Mouse (Mus musculus) cerebellum, postnatal 4 days (tissue): Measurements from ENCODE around the gene Chst2.

ENCODE experiments used
- DNase-seq, 2 experiments: peaks; one replicate each; pipeline ENCODE4 v3.0.0; 2022; ENCODE audit warnings: low spot score in 2 of 2, mixed read lengths in 1 of 2

The Chst2 gene

DNA sequence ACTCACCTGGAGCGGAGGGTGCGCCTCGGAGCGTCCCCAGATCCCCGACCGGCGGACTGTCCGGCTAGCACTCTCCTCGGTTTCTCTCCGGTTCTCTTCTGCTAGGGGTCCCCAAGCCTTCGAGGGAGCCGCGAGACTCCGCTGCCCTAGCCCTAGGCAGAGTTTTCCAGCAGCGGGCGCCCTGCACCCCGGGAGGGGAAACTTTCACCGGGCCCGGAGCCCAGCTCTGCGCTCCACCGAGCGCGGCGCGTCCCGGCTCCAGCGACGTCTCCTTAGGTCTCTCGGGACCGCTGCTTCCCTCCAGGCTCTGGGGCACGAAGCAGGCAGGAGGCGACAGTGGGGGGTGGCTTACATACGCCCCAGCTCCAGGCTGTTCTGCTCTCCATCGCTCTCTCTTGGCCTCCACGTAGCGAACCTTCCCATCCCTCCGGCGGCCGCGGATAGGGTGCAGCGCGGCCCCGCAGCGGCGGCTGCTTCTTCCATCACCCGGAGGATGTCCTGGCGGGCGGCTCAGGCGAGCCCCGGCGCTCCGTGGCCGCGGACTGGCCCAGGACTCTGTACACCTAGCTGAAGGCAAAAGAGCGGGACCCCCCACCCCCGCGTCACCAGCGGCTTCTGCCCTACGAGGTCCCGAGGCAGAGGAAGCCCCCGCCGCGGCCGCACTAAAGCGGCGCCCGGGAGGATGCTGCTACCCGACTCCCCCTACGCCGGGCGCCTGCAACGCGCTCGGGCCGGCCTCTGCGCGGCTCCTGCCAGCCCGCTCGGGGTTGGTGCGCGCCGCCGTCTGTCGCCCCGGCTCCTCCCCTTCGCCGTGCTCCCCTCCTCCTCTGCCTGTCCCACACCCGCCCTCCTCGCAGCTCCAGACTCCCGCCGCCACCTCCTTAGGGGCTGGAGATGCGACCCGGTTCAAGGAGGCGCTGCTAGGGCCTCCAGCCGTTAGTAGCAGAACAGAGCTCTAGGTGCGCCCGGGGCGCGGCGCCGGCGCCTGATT, at the start of gene Chst2:
Gene Chst2, minus strand, starts transcription at position 152 of the 991 bp plus-strand sequence.
- DNase-seq = peak; percentile 71 to 85

DNA sequence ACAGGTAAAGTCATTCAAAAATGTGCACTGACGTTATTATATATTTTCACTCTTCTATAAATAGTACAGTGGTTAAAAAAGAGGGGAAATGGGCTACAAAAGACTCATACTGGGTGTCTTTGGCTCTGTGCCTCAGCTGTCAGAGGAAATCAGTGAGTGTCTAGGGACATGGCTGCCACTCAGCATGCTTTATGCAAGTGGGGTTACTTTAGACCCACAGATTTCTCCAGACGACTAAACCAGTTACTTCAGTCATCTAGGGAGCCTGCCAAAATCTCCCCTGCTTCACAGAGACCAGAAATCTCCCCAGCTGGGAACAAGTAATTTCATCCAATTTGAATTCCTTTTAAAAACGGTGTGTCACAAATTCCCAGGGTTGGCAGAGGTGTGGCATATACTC, 45.4 kb upstream of the Chst2 start:
- no peak for DNase-seq

DNA sequence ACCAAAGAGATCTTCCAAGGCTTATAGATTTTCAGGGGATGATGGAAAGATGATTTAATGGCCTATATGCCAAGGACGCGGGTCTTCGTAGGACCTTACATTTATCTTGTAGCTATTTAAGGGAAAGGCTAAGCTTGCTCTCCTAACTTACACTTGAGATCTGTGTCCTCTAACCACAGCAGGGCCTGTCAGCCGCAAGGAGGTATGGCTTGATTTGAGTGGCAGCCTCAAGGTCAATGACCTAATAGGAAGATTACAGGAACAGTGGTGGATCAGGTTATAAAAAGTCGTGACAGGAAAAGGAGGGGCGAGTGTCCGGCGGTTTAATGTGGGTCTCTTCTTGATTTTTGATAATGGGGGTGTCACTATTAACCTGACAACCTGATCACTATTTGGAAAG, 44.1 kb upstream of the Chst2 start:
- no peak for DNase-seq

DNA sequence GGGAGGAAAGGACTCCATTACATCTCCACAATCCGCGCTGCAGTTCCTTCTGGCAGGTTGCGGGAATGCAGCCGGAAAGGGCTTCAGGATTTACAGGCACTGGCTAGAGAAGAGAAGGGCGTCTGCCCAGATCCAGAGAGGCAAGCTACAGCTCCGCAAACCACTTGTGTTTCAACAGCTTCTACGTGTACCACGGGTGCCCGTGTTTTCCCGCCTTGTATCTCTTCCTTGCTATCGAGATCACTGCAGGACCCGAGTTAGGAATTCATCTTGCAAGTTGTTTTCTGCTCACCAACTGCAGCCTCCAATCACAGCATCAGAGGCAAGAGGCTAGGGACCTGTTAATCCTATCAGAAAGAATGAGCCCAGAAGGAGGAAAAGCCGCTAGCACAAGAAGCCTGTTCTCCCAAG, 35.8 kb upstream of the Chst2 start:
- DNase-seq = peak; percentile 33 to 49

DNA sequence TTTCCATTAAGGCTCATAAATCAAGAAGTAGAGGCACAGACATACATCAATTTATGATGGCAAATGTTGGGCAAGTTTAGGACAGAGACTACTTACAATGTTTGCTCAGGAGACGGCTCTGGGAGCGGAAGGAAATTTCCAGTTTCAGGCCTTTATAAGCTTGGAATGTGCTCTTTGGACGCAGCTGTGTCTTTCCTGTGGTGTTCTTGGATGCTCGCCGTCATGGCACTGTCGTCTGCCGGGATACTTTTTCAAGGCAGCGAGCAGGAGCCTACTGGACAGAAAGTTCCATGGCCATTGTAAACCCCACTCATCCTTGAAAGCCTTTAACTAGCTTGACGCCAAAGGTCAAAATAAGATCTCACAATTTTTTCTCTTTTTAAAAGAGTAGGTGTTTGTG, 31.4 kb upstream of the Chst2 start:
- no peak for DNase-seq

DNA sequence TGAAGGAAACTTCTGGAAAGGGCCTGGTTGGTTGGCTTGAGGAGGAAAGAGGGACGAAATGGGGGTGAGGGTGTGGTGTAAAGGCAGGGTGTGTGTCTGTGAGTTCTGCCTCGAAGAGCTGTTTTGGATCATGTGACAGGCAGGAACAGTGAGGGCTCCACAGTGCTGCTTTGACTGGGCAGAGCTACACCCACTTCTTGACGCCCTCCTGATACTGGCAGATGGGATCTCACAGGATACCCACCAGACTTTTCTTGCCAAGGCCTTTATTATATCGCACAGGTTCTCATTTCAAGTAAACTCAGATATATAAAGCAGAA, 29.7 kb upstream of the Chst2 start:
- no peak for DNase-seq

DNA sequence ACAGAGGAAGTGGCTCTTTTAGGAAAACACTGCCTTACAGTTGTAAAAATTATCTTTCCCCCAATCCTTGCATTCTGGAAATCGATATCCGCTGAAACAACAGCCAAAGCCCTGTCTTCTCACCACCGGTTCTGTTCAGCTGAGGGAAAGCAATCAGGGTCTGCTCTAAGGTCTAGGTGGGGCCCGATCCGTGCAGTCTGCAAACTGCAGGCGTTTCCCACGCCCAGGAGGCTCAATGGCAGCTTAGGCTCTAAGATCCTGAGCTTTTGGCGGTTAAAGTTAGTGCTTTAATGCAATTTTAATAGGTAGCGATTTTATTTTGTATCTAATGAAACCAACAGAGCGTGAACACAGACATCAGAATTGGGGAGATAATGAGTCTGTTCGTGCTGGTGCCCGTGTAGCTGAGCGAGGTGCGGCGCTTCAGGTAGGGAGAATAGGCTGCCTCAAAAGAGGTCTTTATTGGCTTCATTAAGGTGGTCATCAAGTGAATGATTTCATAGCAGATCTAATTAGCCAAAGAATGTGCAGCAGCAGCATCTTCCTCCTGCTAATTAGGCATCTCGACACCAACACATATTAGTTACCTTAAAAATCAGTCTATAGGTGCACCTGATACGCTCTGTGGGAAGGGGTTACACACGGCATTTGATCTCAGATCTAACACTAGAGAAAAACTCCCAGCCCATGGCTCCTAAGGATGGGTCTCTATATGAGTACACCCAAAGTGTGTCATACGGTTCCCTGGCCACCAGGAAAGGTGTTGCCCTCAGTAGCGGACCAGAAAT, 29.2 kb upstream of the Chst2 start:
- no peak for DNase-seq

DNA sequence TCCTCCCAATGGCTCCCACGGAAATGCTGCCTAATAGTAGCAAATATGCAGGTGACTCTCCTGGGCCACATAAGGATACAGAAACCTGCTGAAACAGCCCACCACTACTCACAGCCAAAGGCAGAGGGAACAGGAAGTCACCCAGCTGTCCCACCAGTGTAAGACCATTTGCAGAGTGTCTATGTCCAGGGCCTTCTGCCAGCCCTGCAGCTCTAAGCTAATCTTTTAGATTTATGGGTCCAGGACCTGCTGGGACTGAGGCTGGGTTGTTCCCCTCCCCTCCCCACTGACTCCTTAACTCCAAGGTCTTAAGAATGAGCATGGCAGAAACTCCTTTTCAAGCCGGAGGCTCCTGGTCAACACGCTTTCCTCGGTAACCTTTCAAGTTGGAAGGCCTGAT, 21.8 kb upstream of the Chst2 start:
- DNase-seq = no peak

DNA sequence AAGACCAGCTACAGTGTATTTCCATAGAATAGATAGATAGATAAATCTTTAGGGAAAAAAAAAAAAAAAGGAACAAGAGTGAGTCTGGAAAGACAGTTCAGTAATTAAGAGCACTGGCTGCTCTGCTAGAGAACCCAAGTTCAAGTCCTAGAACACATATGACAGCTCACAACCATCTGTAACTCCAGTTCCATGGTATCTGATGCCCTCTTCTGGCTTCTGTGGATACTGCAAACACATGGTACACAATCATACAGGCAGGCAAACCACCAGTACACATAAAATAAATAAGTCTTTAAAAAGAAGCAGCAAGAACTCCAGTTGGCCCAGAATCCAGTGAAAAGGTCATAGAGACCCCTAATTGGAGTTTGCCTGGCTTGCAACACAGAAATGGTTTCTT, 7.4 kb upstream of the Chst2 start:
- DNase-seq = no peak

DNA sequence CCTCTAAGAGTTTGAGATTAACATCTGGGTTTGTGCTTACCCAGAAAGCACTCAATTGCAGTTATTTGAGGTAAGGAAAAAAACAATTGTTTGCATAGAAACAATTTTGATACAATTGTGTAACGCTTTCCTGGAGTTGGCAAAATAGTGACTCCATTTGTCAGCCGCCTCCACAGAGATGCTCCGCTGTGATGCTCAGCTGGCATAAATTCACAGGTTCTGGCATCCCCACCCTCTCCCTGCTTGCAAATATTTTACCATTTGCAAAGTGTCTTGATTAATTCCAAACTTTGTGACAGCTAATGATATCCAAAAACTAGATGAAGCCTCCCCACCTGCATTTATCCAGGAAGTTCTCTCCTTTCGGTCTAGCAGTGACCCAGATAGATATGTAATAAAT, 5.5 kb upstream of the Chst2 start:
- DNase-seq = no peak

DNA sequence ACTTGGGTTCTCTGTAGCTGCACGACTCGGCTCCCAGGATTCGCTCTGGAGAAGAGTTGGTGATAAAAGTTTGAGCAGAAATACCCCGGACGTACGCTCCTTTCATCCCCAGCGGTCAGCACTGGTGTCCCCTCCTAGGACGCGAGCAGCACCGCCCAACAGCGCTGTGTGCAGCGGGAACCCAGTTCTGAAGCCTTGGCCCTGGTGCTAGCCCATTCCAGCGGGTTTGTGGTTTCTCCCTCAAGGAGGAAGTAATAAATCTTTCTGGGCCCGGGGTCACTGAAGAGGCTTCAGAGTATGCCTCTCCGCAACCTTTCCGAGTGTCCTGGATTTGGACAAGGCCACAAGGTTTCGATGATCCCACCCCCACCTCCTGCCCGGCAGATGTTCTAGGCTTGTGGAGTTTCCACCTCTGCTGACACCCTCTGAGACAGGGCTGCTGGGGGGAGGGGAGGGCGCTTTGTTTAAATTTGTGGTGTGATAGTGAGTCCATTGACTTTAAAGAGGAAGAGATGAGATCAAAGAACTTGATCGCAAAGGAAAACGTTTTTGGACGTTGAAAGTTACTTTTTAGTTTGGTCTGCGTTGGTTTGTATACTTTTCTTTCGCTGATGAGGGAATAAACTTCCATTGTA, 1.2 kb upstream of the Chst2 start:
- DNase-seq = no peak

DNA sequence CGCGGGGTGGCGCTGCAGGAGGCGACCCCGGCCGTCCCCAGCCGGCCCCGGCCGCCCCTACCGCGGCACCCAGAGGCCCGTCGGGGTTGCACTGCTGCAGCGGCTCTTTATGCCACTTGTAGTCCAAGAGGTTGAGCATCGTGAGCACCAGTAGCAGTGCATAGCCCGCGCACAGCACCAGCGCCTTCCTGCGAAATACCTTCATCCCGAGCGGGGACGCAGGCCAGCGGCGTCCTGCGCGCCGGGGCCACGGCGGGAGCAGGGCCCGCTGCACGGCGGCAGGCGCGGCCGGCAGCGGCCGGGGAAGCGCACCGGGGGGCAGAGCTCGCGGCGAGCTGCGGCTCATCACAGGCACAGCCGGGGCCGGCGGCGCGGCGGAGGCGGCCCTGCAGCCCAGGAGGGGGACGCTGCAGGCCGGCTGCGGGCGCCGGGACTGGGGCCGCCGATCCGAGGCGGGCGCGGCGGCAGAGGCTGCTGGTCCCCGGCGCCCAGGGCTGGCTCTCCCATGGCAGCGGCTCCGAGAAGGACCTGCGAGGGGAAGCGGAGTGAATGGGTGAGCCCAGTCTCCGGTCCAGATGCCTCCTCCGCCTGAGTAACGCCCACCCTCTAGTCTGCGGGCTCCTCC, 464 bp downstream of the Chst2 start:
- DNase-seq = peak in 1 of 2 experiments; percentile 43

DNA sequence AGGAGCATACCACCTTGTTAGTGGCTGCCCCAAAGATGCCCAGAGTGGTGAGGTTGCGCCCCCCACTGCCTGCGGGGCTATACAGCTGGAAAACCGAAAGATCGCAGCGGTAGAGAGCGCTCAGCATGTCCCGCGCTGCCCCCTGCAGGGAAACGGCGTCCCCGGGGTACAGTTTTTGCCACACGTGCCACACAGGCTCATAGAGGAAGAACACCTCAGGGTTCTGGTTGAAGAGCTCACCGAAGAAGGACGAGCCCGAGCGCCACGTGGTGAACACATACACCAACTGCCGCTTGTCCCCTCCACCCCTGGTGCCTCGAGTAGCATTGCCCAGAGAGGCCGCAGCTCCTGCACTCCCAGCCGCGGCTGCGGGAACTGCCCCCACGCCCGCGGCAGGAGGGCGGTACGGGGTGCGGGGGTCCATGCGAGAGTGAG, 994 bp downstream of the Chst2 start:
- DNase-seq = peak; percentile 69 to 74

DNA sequence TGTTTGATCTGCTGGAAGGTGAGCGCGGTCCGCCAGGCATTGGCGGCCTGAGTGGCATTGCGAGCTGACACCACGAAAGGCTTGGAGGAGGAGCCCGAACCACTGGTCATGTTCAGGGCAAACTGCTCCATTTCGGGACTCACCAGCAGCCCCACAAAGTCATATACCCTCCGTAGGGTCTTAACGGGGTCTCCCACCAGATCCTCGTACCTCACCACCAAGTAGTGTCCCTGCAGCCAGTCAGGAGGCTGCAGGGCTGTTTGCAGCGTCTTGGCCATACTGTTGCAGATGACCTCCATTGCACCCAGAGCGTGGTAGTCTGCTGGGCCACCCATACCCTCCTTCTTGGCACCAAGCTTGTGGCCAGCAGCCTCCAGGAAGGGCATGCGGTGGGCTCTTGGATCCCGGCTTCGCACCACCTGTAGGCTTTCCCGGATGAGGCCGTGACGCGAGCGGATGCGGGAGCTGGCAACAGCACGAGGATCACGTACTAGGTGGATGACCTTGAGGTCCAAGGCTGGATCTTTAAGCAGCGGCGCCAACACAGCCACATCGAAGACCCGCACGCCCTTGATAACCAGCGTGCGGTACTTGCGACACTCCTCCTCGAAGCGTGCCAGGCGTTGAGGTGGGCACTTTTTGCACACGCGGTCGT, 1.6 kb downstream of the Chst2 start:
- no peak for DNase-seq

DNA sequence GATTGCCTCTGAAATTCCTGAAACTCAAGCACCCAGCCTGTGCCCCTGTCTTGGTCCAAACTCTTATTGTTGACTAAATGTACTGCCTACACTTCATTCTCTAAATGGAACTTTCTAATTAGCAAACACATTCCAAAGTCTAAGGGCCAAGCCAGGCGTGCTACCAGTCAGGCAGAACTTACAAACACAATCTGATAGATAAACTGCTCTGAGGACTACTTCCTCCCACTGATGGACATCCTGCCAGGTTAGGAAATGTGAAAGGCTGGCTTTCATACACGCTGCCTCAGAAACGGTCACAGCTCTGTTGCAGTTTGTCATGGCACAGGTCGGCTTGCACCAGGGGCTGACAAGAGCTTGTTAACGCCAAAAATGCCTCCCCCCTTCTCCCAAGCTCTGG, 4.8 kb downstream of the Chst2 start:
- DNase-seq = no peak

DNA sequence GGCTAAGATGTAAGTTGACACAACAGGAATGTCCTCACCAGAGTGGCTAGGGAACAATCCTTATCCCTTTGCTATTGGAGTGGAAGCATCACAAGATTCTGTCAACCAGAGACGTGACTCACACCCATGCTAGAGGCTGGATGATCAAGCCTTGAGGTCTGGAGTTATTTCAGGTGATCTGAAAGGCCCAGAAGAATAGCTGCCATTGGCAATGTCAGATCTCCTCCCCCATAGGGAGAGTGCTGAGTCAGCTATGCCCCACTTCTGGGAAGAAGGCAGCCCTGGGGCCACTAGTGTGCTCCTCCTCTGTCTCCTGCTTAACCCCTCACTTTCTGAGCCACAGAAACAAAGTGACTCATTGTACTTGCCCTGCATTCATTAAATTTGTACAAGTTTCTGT, 14.5 kb downstream of the Chst2 start:
- DNase-seq = no peak

DNA sequence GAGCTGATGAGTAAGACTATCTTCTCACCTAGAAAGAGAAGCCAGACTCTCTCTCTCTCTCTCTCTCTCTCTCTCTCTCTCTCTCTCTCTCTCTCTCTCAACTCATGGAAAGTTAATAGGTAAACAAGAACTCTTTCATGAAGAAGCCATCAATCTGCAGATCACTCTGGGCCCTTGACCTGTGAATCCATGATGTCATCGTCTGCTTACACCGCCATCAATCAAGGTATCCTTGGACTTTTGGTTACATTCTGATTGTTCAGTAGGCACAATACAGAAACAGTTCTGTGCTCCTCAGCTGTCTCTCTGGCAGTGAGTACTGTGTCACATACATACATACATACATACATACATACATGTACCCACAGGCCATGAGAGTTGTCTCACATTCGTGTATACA, 16.6 kb downstream of the Chst2 start:
- no peak for DNase-seq

DNA sequence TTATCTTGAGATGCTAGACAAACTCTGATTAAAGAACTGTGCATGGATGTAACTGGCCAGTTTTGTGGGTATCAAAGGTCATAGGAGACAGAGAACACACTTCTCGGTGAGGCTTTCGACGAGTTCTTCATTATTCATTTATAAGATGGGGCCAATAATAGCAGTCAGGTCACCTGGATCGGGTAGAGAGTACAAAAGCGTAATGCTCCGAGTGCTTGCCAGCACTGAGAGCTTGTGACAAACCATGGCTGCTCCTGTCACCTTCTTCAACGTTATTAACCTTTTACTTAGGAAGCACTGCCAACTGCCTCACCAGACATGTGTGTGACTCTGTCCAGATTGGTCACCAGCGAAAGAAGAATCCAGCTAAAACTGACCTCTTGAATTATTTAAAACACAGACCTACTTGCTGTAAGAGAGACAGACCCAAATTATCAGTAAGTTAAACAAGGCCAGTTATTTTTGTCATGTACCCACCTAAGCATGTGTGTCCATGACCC, 18.6 kb downstream of the Chst2 start:
- DNase-seq = no peak

DNA sequence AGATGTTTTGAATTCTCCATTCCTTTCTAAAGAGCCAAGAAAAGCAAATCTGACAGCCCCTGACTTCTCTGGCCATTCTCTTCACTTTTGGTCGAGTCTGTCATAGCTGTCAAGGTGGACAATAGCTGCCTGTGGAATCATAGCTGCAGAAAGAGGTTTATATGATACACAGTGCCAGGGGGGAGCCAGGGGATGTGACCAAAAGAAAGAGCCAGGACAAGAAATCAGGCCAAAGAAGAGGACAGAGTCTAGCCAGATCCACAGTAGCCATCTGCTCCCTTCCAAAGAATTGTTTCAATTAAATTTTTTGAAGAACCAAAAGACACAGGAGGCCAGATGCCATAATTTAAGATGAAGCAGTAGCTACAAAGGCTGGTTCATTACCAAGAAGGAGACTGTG, 30.6 kb downstream of the Chst2 start:
- DNase-seq = no peak

DNA sequence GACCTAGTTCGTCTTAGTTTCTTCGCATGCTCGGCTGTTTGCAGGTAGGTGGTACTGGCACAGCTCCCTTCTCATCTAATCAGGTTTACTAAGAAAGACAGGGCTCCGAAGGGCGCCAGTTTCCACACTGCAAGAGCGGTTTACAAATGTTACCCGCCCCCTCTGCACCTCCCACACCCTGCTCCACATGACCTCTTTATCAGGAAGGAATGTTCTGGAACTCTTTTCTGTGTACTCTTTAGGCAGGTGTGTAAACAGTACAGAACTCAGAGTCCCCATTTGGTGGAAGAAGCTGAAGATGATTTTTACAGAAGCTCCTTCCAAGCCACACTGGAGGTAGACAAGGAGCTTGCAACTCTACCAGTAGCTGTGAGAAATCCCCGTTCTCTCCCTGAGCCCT, 31.2 kb downstream of the Chst2 start:
- no peak for DNase-seq

DNA sequence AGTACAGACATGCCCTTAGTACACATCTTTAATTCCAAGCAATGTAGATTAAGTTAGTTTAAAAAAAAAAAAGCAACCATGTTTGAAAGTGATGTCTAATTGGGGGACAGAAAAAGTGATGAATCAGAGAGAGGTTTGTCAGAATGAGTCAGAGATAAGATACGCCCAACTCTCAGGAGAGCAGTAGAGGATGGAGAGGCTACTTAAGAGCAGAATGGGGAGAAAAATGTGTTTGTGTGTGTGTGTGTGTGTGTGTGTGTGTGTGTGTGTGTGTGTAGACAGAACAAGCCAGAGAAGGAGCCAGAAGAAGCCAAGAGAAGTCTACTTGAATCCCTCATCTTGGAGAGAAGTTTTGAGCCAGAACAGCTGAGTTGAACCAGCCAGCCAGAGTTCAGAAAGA, 32.8 kb downstream of the Chst2 start:
- no peak for DNase-seq
